Mouse (Mus musculus) intestine, embryonic 14.5 days (tissue): Measurements from ENCODE around the gene Yod1. TPM values are rescaled to one million over a fixed set of nuclear protein-coding genes. Genes with fewer than 3 reads are reported as not detected.

ENCODE experiments used
- ATAC-seq: fragments of 200-750 bp; cut with Nextera tagmentation; replicated peaks from 2 replicates; pipeline ENCODE4 v1.8.0; 2017; ENCODE audit warnings: low read depth, moderate number of reproducible peaks, moderate TSS enrichment, moderate library complexity; ENCODE audit not compliant: low FRiP score, low TSS enrichment
- DNase-seq: peaks from one replicate; pipeline ENCODE4 v3.0.0-alpha.2; 2018; ENCODE audit warnings: low spot score
- H3K27ac ChIP-seq: fragments of 300-500 bp; sonication (generic); 2 replicates; pipeline ENCODE4 v1.5.1; 2014; ENCODE audit warnings: low read depth, mild to moderate bottlenecking, control low read depth
- H3K27me3 ChIP-seq: fragments of 300-500 bp; sonication (generic); replicated peaks from 2 replicates; pipeline ENCODE4 v1.6.1; 2014; ENCODE audit warnings: low read length, control low read depth; ENCODE audit not compliant: control insufficient read depth, insufficient read depth
- H3K36me3 ChIP-seq: fragments of 300-500 bp; sonication (generic); 2 replicates; pipeline ENCODE4 v1.6.1; 2014; ENCODE audit warnings: low read length, control low read depth; ENCODE audit not compliant: control insufficient read depth, insufficient read depth
- H3K4me1 ChIP-seq: fragments of 300-500 bp; sonication (generic); replicated peaks from 2 replicates; pipeline ENCODE4 v1.6.1; 2014; ENCODE audit warnings: low read length, control low read depth, mixed read lengths; ENCODE audit not compliant: control insufficient read depth, insufficient read depth
- H3K4me2 ChIP-seq: fragments of 300-500 bp; sonication (generic); 2 replicates; pipeline ENCODE4 v1.6.1; 2014; ENCODE audit warnings: low read length
- H3K4me3 ChIP-seq: fragments of 300-500 bp; sonication (generic); 2 replicates; pipeline ENCODE4 v1.5.1; 2014; ENCODE audit warnings: low read depth, low read length, control low read depth, mixed read lengths
- H3K9ac ChIP-seq: fragments of 300-500 bp; sonication (generic); 2 replicates; pipeline ENCODE4 v1.6.1; 2014; ENCODE audit warnings: mild to moderate bottlenecking, low read length
- H3K9me3 ChIP-seq: fragments of 300-500 bp; sonication (generic); 2 replicates; pipeline ENCODE4 v1.6.1; 2016; ENCODE audit warnings: low read length, control low read depth; ENCODE audit not compliant: control insufficient read depth
- WGBS: fragments of 180-500 bp; shearing (Covaris S2); extraction: QIAGEN DNeasy Blood & Tissue Kit; methylation state at CpG from one replicate; pipeline ENCODE4 v1.1.7; 2014; 5-methylcytosine and 5-hydroxymethylcytosine counted together
- polyA plus RNA-seq: library from polyadenylated mRNA; unstranded; fragments of >200 nt; fragmentation: Nextera tagmentation; extraction: Ambion mirVana; gene quantifications from 2 replicates; pipeline ENCODE4 v1.2.1, GENCODE M21; 2014

Yod1 gene
- polyA plus RNA-seq, 1 experiment from 2014 or later = 7.5 TPM

GRCm38 (mm10) chr1:130744217-130744616 lies 27.1 kb downstream of the Yod1 start:
- H3K4me2 ChIP-seq = no peak overlapping the region
- no peaks in the 10 kb centered on the region for H3K27me3 ChIP-seq
- no peaks in the 10 kb centered on the region for H3K9me3 ChIP-seq
- H3K4me1 ChIP-seq = peaks cover 9% of the 10 kb centered on the region; the same call in 1 of the 2 replicates
- ATAC-seq = no peak
- 91% methylated on average over 2 of the region's 2 CpGs for WGBS
- no peak overlapping the region for H3K4me3 ChIP-seq
- DNase-seq = peak; percentile 51
- no peak overlapping the region for H3K27ac ChIP-seq
- H3K9ac ChIP-seq = no peak overlapping the region
- H3K36me3 ChIP-seq = peaks cover 14% of the 10 kb centered on the region; the same call in 1 of the 2 replicates

- 88% methylated on average over 5 of the region's 5 CpGs for WGBS
These were observed 27.8 kb downstream of the Yod1 start for GRCm38 (mm10) chr1:130744961-130745360.

GRCm38 (mm10) chr1:130745591-130745990 lies 28.5 kb downstream of the Yod1 start:
- 94% methylated on average over 3 of the region's 3 CpGs for WGBS
- Histone ChIP-seq H3K4me2 (no peak overlapping the region), H3K4me1 (peaks cover 9% of the 10 kb centered on the region; the same call in 1 of the 2 replicates), H3K4me3 (no peak overlapping the region), H3K27ac (no peak overlapping the region), H3K27me3 (no peaks in the 10 kb centered on the region), H3K9ac (no peak overlapping the region), H3K9me3 (no peaks in the 10 kb centered on the region), H3K36me3 (peaks cover 14% of the 10 kb centered on the region; the same call in 1 of the 2 replicates)
- ATAC-seq = no peak
- DNase-seq = peak; percentile 47

More at GRCm38 (mm10) chr1:130744961-130745360, 27.8 kb downstream of the Yod1 start:
- Histone ChIP-seq H3K4me2 (no peak overlapping the region), H3K4me3 (no peak overlapping the region), H3K27ac (no peak overlapping the region), H3K9me3 (no peaks in the 10 kb centered on the region), H3K36me3 (peaks cover 14% of the 10 kb centered on the region; the same call in 1 of the 2 replicates), H3K4me1 (peaks cover 9% of the 10 kb centered on the region; the same call in 1 of the 2 replicates), H3K27me3 (no peaks in the 10 kb centered on the region), H3K9ac (no peak overlapping the region)
- ATAC-seq (no peak), DNase-seq (peak; percentile 38)

- no peaks in the 10 kb centered on the region for H3K9me3 ChIP-seq
- H3K4me2 ChIP-seq = no peak overlapping the region
- peaks cover 8% of the 10 kb centered on the region; the same call in 1 of the 2 replicates for H3K36me3 ChIP-seq
- DNase-seq (no peak), ATAC-seq (no peak)
- H3K27me3 ChIP-seq = no peaks in the 10 kb centered on the region
- 0 out of 2 replicates have a peak, but pooled peaks cover 3% of the 10 kb centered on the region for H3K4me1 ChIP-seq
- H3K27ac ChIP-seq = no peak overlapping the region
- 89% methylated on average over 3 of the region's 3 CpGs for WGBS
- H3K4me3 ChIP-seq = no peak overlapping the region
- no peak overlapping the region for H3K9ac ChIP-seq
These were observed 29.7 kb downstream of the Yod1 start for GRCm38 (mm10) chr1:130746819-130747218.

GRCm38 (mm10) chr1:130759689-130760088 lies 42.6 kb downstream of the Yod1 start:
- DNase-seq = no peak

GRCm38 (mm10) chr1:130761597-130761996 lies 44.5 kb downstream of the Yod1 start:
- Histone ChIP-seq H3K9me3 (no peaks in the 10 kb centered on the region), H3K27me3 (no peaks in the 10 kb centered on the region), H3K9ac (no peak overlapping the region), H3K4me1 (no peaks in the 10 kb centered on the region; the same call in 1 of the 2 replicates), H3K27ac (peak overlapping the region; percentile 22; the same call in 1 of the 2 replicates), H3K4me3 (no peak overlapping the region), H3K36me3 (no peaks in the 10 kb centered on the region), H3K4me2 (no peak overlapping the region)
- WGBS = 55% methylated on average over 1 of the region's 1 CpGs
- ATAC-seq (no peak), DNase-seq (no peak)

More at GRCm38 (mm10) chr1:130759689-130760088, 42.6 kb downstream of the Yod1 start:
- no peak for ATAC-seq
- Histone ChIP-seq H3K36me3 (no peaks in the 10 kb centered on the region), H3K9me3 (no peaks in the 10 kb centered on the region), H3K27me3 (no peaks in the 10 kb centered on the region), H3K4me2 (no peak overlapping the region), H3K9ac (no peak overlapping the region), H3K4me1 (no peaks in the 10 kb centered on the region; the same call in 1 of the 2 replicates), H3K4me3 (no peak overlapping the region), H3K27ac (no peak overlapping the region)
- 50% methylated on average over 9 of the region's 9 CpGs for WGBS

- no peak for DNase-seq
- ATAC-seq = no peak
These were observed 45.1 kb downstream of the Yod1 start for GRCm38 (mm10) chr1:130762045-130762760.

GRCm38 (mm10) chr1:130764027-130764461 lies 46.9 kb downstream of the Yod1 start:
- H3K4me3 ChIP-seq = no peak overlapping the region
- peak; percentile 67 for DNase-seq
- WGBS = 71% methylated on average over 12 of the region's 12 CpGs
- no peaks in the 10 kb centered on the region for H3K27me3 ChIP-seq
- no peak overlapping the region for H3K9ac ChIP-seq
- peak; percentile 94 for ATAC-seq
- peak overlapping the region; percentile 36; the same call in 1 of the 2 replicates for H3K27ac ChIP-seq
- H3K9me3 ChIP-seq = no peaks in the 10 kb centered on the region
- no peak overlapping the region for H3K4me2 ChIP-seq
- no peaks in the 10 kb centered on the region for H3K36me3 ChIP-seq
- no peaks in the 10 kb centered on the region; the same call in 1 of the 2 replicates for H3K4me1 ChIP-seq

More at GRCm38 (mm10) chr1:130762045-130762760, 45.1 kb downstream of the Yod1 start:
- Histone ChIP-seq H3K9me3 (no peaks in the 10 kb centered on the region), H3K27me3 (no peaks in the 10 kb centered on the region), H3K36me3 (no peaks in the 10 kb centered on the region), H3K4me2 (no peak overlapping the region), H3K4me1 (no peaks in the 10 kb centered on the region; the same call in 1 of the 2 replicates), H3K9ac (no peak overlapping the region), H3K27ac (no peak overlapping the region), H3K4me3 (no peak overlapping the region)
- WGBS = 70% methylated on average over 3 of the region's 3 CpGs
